Mouse (Mus musculus): ENCODE results near the gene Cdh10.

- TF ChIP-seq POLR2A (IDR thresholded peaks at IDR 0.05; ENCODE audit: insufficient read depth, low read depth, low read length) (no peak), CTCF (IDR thresholded peaks at IDR 0.05; ENCODE audit: insufficient read depth, low read depth, low read length) (no peak)
Measured at GRCm38 (mm10) chr15:18844807-18845206, 26.1 kb downstream of the Cdh10 start.

Measured in olfactory bulb, adult 2 months (tissue).